Mouse (Mus musculus): ENCODE data around the gene Trpm4. TPM values are rescaled to one million over a fixed set of nuclear protein-coding genes. Genes with fewer than 3 reads are reported as not detected.
"Not testable (repeated sequence)": the region's sequence is repeated elsewhere in the genome, so short reads cannot be mapped to it uniquely, and the experiment has no call there.

Trpm4 gene
- polyA plus RNA-seq, 1 experiment from 2014 or later = 7.3 TPM

DNA sequence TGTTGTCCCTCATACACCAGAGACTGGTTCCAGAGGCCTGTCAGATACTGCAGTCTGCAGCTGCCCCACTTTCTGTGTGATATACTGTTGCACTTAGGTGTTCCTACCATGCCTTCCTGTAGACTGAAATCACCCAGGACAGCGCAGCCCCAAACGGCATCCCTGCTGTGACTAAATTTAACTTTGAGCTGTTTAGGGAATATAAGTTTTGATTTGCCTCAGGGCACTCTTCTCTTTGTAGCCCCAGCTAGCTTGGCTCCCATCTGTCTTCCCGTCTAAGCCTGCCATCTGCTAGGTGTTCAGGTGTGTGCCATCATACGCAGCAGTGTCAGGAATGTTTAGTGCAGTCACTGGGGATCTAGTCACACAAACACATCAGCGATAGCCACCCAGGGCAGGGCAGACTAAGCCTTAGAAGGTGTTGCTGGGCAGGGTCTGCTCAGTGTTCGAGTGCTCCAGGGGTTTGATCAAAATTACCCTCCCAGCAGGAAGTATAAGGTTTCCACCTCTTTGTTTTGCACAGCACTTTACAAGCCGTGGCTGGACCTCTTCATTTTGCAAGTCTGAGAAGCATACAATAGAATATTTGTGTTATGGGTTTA is 70.5 kb downstream of the Trpm4 start:
- Histone ChIP-seq H3K27me3 (peaks cover 18% of the 10 kb centered on the region), H3K27ac (no peak overlapping the region), H3K4me3 (no peak overlapping the region), H3K9ac (no peak overlapping the region), H3K4me1 (replicated peaks) (0 out of 2 replicates have a peak, but pooled peaks cover 3% of the 10 kb centered on the region), H3K4me2 (no peak overlapping the region), H3K36me3 (no peaks in the 10 kb centered on the region), H3K9me3 (no peaks in the 10 kb centered on the region)
- ATAC-seq (ENCODE audit: low FRiP score) = no peak
- WGBS = 74% methylated on average over 7 of the region's 7 CpGs

DNA sequence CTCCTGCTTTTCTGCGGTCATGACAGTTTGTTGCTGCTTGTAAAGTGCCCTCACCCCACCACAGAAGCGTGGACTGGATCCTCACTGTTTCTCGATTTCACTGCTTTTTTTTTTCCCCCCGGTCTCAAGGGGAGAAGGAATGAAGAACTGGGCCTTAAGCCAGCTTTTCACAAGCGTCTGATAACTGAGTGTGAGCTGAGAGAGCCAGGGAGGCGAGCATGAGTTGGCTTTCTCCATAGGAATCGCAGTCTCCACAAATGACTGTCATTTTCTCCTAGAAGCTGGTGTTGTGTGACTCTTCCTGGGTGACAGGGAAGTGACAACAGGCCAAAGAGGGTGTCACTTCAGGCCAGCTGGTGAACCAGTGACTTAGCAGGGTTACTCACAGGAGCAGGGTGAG is 71.3 kb downstream of the Trpm4 start:
- ATAC-seq (ENCODE audit: low FRiP score) = no peak
- no peak overlapping the region for H3K4me3 ChIP-seq
- WGBS = 63% methylated on average over 7 of the region's 7 CpGs
- no peaks in the 10 kb centered on the region for H3K4me1 ChIP-seq (replicated peaks)
- H3K36me3 ChIP-seq = no peaks in the 10 kb centered on the region
- no peaks in the 10 kb centered on the region for H3K9me3 ChIP-seq
- H3K27me3 ChIP-seq = peaks cover 15% of the 10 kb centered on the region; the same call in 1 of the 2 replicates
- H3K9ac ChIP-seq = no peak overlapping the region
- no peak overlapping the region for H3K27ac ChIP-seq
- H3K4me2 ChIP-seq = no peak overlapping the region

DNA sequence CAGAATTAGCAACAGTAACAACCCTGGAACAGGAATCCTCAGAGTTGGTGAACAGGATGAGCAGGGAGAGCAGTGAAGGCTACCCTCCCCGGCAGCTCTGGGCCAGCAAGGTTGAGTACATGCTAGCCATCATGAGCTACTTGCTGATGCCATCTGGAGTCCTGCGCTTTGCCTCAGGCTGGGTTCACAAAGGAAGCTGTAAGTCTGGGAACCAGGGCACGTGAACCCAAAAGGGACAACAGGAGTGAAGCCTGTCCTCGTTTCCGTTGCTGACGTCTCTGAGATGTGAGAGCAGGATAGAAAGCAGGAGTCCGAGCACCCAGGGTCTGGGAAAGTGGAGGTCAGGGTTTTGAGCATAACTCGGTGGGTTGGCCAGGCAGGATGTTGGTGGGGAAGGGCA is 74.3 kb downstream of the Trpm4 start:
- no peaks in the 10 kb centered on the region for H3K9me3 ChIP-seq
- WGBS = 91% methylated on average over 8 of the region's 8 CpGs
- H3K4me3 ChIP-seq = no peak overlapping the region
- no peak overlapping the region for H3K27ac ChIP-seq
- peaks cover 19% of the 10 kb centered on the region; the same call in 1 of the 2 replicates for H3K27me3 ChIP-seq
- H3K9ac ChIP-seq = no peak overlapping the region
- H3K36me3 ChIP-seq = no peaks in the 10 kb centered on the region
- no peak for ATAC-seq (ENCODE audit: low FRiP score)
- H3K4me1 ChIP-seq (replicated peaks) = no peaks in the 10 kb centered on the region
- no peak overlapping the region for H3K4me2 ChIP-seq

DNA sequence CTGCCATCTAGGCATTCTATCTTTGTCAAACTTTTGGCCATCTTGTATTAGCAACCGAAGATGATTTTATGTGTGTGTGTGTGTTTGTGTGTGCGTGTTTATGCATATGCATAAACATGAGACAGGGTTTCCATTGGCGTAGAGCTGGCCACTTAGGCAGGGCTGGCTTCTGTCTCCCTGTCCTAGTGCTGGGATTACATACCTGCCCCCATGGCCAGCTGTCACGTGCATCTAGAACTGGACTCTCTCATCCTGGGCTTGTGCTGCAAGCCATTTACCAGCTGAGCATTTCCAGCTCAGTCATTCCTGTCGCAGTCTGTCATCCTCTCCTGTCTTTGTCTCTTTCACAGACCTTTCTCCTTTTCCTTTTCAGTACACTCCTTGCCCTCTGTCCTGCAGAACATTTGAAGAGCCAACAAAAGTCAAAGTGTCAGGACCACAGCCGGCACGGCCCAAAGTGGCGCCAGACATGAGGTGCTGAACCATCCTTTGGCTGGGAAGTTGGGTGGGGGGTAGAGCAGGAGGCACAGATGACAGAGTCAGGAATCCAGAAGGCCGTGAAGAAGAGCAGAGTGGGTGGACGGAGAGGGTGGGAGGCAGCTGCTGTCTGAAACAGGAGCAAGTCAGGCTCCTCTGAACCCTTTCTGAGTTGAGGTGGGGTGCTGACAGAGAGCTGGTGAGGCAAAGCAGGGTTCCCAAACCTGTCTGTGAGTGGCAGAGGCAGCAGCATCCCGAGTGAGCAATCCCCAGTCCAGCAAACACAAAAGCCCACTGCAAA is 76.3 kb downstream of the Trpm4 start:
- no peak for ATAC-seq (ENCODE audit: low FRiP score)
- H3K9me3 ChIP-seq = no peaks in the 10 kb centered on the region
- no peak overlapping the region for H3K4me3 ChIP-seq
- H3K27ac ChIP-seq = no peak overlapping the region
- no peak overlapping the region for H3K4me2 ChIP-seq
- 65% methylated on average over 11 of the region's 11 CpGs for WGBS
- peaks cover 19% of the 10 kb centered on the region; the same call in 1 of the 2 replicates for H3K27me3 ChIP-seq
- H3K9ac ChIP-seq = no peak overlapping the region
- H3K4me1 ChIP-seq (replicated peaks) = no peaks in the 10 kb centered on the region
- H3K36me3 ChIP-seq = no peaks in the 10 kb centered on the region

DNA sequence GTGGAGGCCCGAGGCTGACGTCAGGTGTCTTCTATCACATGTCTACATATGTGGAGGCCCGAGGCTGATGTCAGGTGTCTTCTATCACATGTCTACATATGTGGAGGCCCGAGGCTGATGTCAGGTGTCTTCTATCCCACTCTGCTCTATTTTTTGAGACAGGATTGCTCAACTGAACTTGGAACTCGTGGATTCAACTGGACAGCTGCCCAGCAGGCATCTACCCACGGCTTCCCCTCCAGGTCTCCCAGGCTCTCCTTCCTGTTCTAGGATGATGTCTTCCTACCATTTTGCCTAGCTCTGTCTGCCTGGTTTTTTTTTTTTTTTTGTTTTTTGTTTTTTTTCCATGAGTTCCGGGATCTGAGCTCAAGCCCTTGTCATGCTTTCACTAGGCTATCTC is 77.8 kb downstream of the Trpm4 start:
- H3K9ac ChIP-seq; H3K27ac ChIP-seq; H3K4me3 ChIP-seq; H3K4me1 ChIP-seq (replicated peaks); ATAC-seq (ENCODE audit: low FRiP score); H3K4me2 ChIP-seq; H3K36me3 ChIP-seq; H3K9me3 ChIP-seq: not testable (repeated sequence)
- 87% methylated on average over 7 of the region's 7 CpGs for WGBS
- peaks cover 19% of the 10 kb centered on the region; the same call in 1 of the 2 replicates for H3K27me3 ChIP-seq

DNA sequence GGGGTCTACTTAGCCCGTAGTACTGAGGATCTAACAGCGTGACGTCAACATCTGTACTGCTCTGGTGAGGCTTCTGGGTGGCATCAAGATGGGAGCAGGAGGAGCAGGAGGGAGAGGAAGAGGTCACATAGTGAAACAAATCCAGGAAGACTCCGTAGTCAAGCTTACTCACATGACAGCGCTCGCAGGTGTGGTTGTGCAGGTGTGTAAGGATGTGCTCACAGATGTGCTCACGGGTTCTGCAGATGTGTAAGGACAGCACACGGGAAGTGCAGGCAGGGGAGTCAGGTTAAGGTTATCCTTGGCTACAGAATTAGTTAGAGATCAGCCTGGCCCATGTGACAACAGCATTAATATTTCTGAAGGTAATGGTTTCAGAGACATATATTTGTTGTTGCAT is 79.8 kb downstream of the Trpm4 start:
- Histone ChIP-seq H3K27ac (no peak overlapping the region), H3K4me1 (replicated peaks) (no peaks in the 10 kb centered on the region), H3K4me3 (no peak overlapping the region), H3K9me3 (no peaks in the 10 kb centered on the region), H3K9ac (no peak overlapping the region), H3K4me2 (no peak overlapping the region), H3K27me3 (peaks cover 12% of the 10 kb centered on the region; the same call in 1 of the 2 replicates), H3K36me3 (no peaks in the 10 kb centered on the region)
- no peak for ATAC-seq (ENCODE audit: low FRiP score)
- WGBS = 86% methylated on average over 8 of the region's 8 CpGs

Other genes starting within 250 kb of the Trpm4 start
- 93.8 and 103 TPM in 2 replicates for gene Rcn3, start 241.6 kb downstream of the Trpm4 start, polyA plus RNA-seq (2015; fragmentation: Nextera tagmentation; extraction: Ambion mirVana)
- 26.9 and 28.3 TPM in 2 replicates for gene Fcgrt, start 229.9 kb downstream of the Trpm4 start, polyA plus RNA-seq (2015; fragmentation: Nextera tagmentation; extraction: Ambion mirVana)
- gene Rps11, start 209.3 kb downstream of the Trpm4 start, polyA plus RNA-seq (2015; fragmentation: Nextera tagmentation; extraction: Ambion mirVana) = 994 and 999 TPM in 2 replicates
- gene Rpl13a, start 205.0 kb downstream of the Trpm4 start, polyA plus RNA-seq (2015; fragmentation: Nextera tagmentation; extraction: Ambion mirVana) = 770 and 846 TPM in 2 replicates
- gene Gm45713, start 197.5 kb downstream of the Trpm4 start, polyA plus RNA-seq (2015; fragmentation: Nextera tagmentation; extraction: Ambion mirVana) = 0.14 TPM in 1 of 2 replicates, not detected in the other
- 1.4 and 1.6 TPM in 2 replicates for gene Flt3l, start 197.3 kb downstream of the Trpm4 start, polyA plus RNA-seq (2015; fragmentation: Nextera tagmentation; extraction: Ambion mirVana)
- 85.6 and 94.4 TPM in 2 replicates for gene Pih1d1, start 179.5 kb downstream of the Trpm4 start, polyA plus RNA-seq (2015; fragmentation: Nextera tagmentation; extraction: Ambion mirVana)
- gene Aldh16a1, start 179.2 kb downstream of the Trpm4 start, polyA plus RNA-seq (2015; fragmentation: Nextera tagmentation; extraction: Ambion mirVana) = 23.7 and 24.5 TPM in 2 replicates
- gene Slc17a7, start 169.8 kb downstream of the Trpm4 start, polyA plus RNA-seq (2015; fragmentation: Nextera tagmentation; extraction: Ambion mirVana) = 0.42 and 0.62 TPM in 2 replicates
- gene Gfy, start 154.2 kb downstream of the Trpm4 start, polyA plus RNA-seq (2015; fragmentation: Nextera tagmentation; extraction: Ambion mirVana) = not detected in 2 replicates
- gene Pth2, start 152.8 kb downstream of the Trpm4 start, polyA plus RNA-seq (2015; fragmentation: Nextera tagmentation; extraction: Ambion mirVana) = 0.66 TPM in 1 of 2 replicates, not detected in the other
- gene Ccdc155, start 128.9 kb downstream of the Trpm4 start, polyA plus RNA-seq (2015; fragmentation: Nextera tagmentation; extraction: Ambion mirVana) = 0.49 and 0.54 TPM in 2 replicates
- gene Dkkl1, start 121.6 kb downstream of the Trpm4 start, polyA plus RNA-seq (2015; fragmentation: Nextera tagmentation; extraction: Ambion mirVana) = 5.6 and 5.7 TPM in 2 replicates
- gene Tead2, start 118.0 kb downstream of the Trpm4 start, polyA plus RNA-seq (2015; fragmentation: Nextera tagmentation; extraction: Ambion mirVana) = 78.6 and 79.2 TPM in 2 replicates
- gene Cd37, start 94.7 kb downstream of the Trpm4 start, polyA plus RNA-seq (2015; fragmentation: Nextera tagmentation; extraction: Ambion mirVana) = 0.96 and 1.7 TPM in 2 replicates
- 0.18 and 0.38 TPM in 2 replicates for gene Slc6a16, start 92.7 kb downstream of the Trpm4 start, polyA plus RNA-seq (2015; fragmentation: Nextera tagmentation; extraction: Ambion mirVana)
- gene Slc6a21, start 56.3 kb downstream of the Trpm4 start, polyA plus RNA-seq (2015; fragmentation: Nextera tagmentation; extraction: Ambion mirVana) = not detected in 2 replicates
- 0.31 TPM in 2 replicates for gene Hrc, start 1.5 kb upstream of the Trpm4 start, polyA plus RNA-seq (2015; fragmentation: Nextera tagmentation; extraction: Ambion mirVana)
- 19.9 and 20.7 TPM in 2 replicates for gene Ppfia3, start 33.2 kb upstream of the Trpm4 start, polyA plus RNA-seq (2015; fragmentation: Nextera tagmentation; extraction: Ambion mirVana)
- gene Lin7b, start 36.8 kb upstream of the Trpm4 start, polyA plus RNA-seq (2015; fragmentation: Nextera tagmentation; extraction: Ambion mirVana) = 12.5 and 13.4 TPM in 2 replicates
- 205 and 215 TPM in 2 replicates for gene Snrnp70, start 62.0 kb upstream of the Trpm4 start, polyA plus RNA-seq (2015; fragmentation: Nextera tagmentation; extraction: Ambion mirVana)
- not detected in 2 replicates for gene Kcna7, start 71.9 kb upstream of the Trpm4 start, polyA plus RNA-seq (2015; fragmentation: Nextera tagmentation; extraction: Ambion mirVana)
- gene Ntf5, start 79.9 kb upstream of the Trpm4 start, polyA plus RNA-seq (2015; fragmentation: Nextera tagmentation; extraction: Ambion mirVana) = 0.10 and 0.19 TPM in 2 replicates
- gene Lhb, start 87.0 kb upstream of the Trpm4 start, polyA plus RNA-seq (2015; fragmentation: Nextera tagmentation; extraction: Ambion mirVana) = 1.2 and 2.5 TPM in 2 replicates
- 21.9 and 23.2 TPM in 2 replicates for gene Gys1, start 101.1 kb upstream of the Trpm4 start, polyA plus RNA-seq (2015; fragmentation: Nextera tagmentation; extraction: Ambion mirVana)
- 99.9 and 110 TPM in 2 replicates for gene Ruvbl2, start 104.3 kb upstream of the Trpm4 start, polyA plus RNA-seq (2015; fragmentation: Nextera tagmentation; extraction: Ambion mirVana)
- gene Ftl1, start 126.1 kb upstream of the Trpm4 start, polyA plus RNA-seq (2015; fragmentation: Nextera tagmentation; extraction: Ambion mirVana) = 7,019 and 7,066 TPM in 2 replicates
- 253 and 271 TPM in 2 replicates for gene Bax, start 133.1 kb upstream of the Trpm4 start, polyA plus RNA-seq (2015; fragmentation: Nextera tagmentation; extraction: Ambion mirVana)
- 0.13 and 0.22 TPM in 2 replicates for gene Tulp2, start 148.1 kb upstream of the Trpm4 start, polyA plus RNA-seq (2015; fragmentation: Nextera tagmentation; extraction: Ambion mirVana)
- gene Gm45808, start 153.0 kb upstream of the Trpm4 start, polyA plus RNA-seq (2015; fragmentation: Nextera tagmentation; extraction: Ambion mirVana) = not detected in 2 replicates
- 3.4 and 4.2 TPM in 2 replicates for gene Dhdh, start 155.0 kb upstream of the Trpm4 start, polyA plus RNA-seq (2015; fragmentation: Nextera tagmentation; extraction: Ambion mirVana)
- gene Nucb1, start 176.6 kb upstream of the Trpm4 start, polyA plus RNA-seq (2015; fragmentation: Nextera tagmentation; extraction: Ambion mirVana) = 120 and 121 TPM in 2 replicates
- gene Ppp1r15a, start 192.5 kb upstream of the Trpm4 start, polyA plus RNA-seq (2015; fragmentation: Nextera tagmentation; extraction: Ambion mirVana) = 13.9 and 14.3 TPM in 2 replicates
- 2.4 and 4.3 TPM in 2 replicates for gene Plekha4, start 192.6 kb upstream of the Trpm4 start, polyA plus RNA-seq (2015; fragmentation: Nextera tagmentation; extraction: Ambion mirVana)
- 0.25 and 0.45 TPM in 2 replicates for gene Hsd17b14, start 221.1 kb upstream of the Trpm4 start, polyA plus RNA-seq (2015; fragmentation: Nextera tagmentation; extraction: Ambion mirVana)
- 19.8 and 20.8 TPM in 2 replicates for gene Bcat2, start 236.4 kb upstream of the Trpm4 start, polyA plus RNA-seq (2015; fragmentation: Nextera tagmentation; extraction: Ambion mirVana)

Data from hindbrain, embryonic 13.5 days (tissue).